Mouse (Mus musculus) gastrocnemius, postnatal 10 days (tissue): ENCODE measurements at regions not wholly inside any gene's neighbourhood (a gene's known extent, or its start where the extent isn't known, plus 50 kb on each side); places are given as distances from the start of the nearest gene placed in this dataset.

Experiments
- DNase-seq: peaks from one replicate; pipeline ENCODE4 v3.0.0; 2021; ENCODE audit warnings: mixed read lengths

GRCm38 (mm10) chr2:92544364-92545151 is 54.9 kb upstream of the Chst1 start:
- no peak for DNase-seq

- DNase-seq = no peak
Measured at GRCm38 (mm10) chr2:92540841-92541240, 58.7 kb upstream of the Chst1 start.

- no peak for DNase-seq
Measured at GRCm38 (mm10) chr2:92531996-92532395, 67.5 kb upstream of the Chst1 start.

- no peak for DNase-seq
Measured at GRCm38 (mm10) chr2:92530677-92531076, 68.8 kb upstream of the Chst1 start.

- DNase-seq = no peak
Measured at GRCm38 (mm10) chr2:92529670-92530322, 69.5 kb upstream of the Slc35c1 start.

- peak; percentile 72 for DNase-seq
Measured at GRCm38 (mm10) chr2:92529071-92529641, 68.8 kb upstream of the Slc35c1 start.

GRCm38 (mm10) chr2:92528119-92528830 is 67.9 kb upstream of the Slc35c1 start:
- no peak for DNase-seq

- DNase-seq = no peak
Measured at GRCm38 (mm10) chr2:92526676-92527395, 66.5 kb upstream of the Slc35c1 start.

GRCm38 (mm10) chr2:92525628-92526027 is 65.3 kb upstream of the Slc35c1 start:
- no peak for DNase-seq

- no peak for DNase-seq
Measured at GRCm38 (mm10) chr2:92525062-92525623, 64.8 kb upstream of the Slc35c1 start.

GRCm38 (mm10) chr2:92524346-92524905 is 64.1 kb upstream of the Slc35c1 start:
- DNase-seq = no peak

GRCm38 (mm10) chr2:92523321-92523895 is 63.1 kb upstream of the Slc35c1 start:
- no peak for DNase-seq

- DNase-seq = no peak
Measured at GRCm38 (mm10) chr2:92521527-92521926, 61.2 kb upstream of the Slc35c1 start.

GRCm38 (mm10) chr2:92519396-92519795 is 59.1 kb upstream of the Slc35c1 start:
- no peak for DNase-seq

- DNase-seq = no peak
Measured at GRCm38 (mm10) chr2:92518891-92519290, 58.6 kb upstream of the Slc35c1 start.

GRCm38 (mm10) chr2:92514961-92515360 is 54.6 kb upstream of the Slc35c1 start:
- no peak for DNase-seq

- no peak for DNase-seq
Measured at GRCm38 (mm10) chr2:92511771-92512744, 51.7 kb upstream of the Slc35c1 start.
